Mouse (Mus musculus): ENCODE results near the gene Rec114. TPM values are rescaled to one million over a fixed set of nuclear protein-coding genes. Genes with fewer than 3 reads are reported as not detected.

Rec114 gene
- total and polyA plus RNA-seq, 3 experiments: 1.8 to 13.6 (median 2.5) TPM

- Histone ChIP-seq H3K4me1 (ENCODE audit: control insufficient read depth, insufficient read depth, low read length) (peaks cover 21% of the 10 kb centered on the region), H3K27me3 (ENCODE audit: control insufficient read depth, insufficient read depth, low read length) (no peaks in the 10 kb centered on the region), H3K27ac (no peak overlapping the region), H3K79me2 (replicated peaks; ENCODE audit: control insufficient read depth, insufficient read depth, low read length) (peaks cover 7% of the 10 kb centered on the region; the same call in 1 of the 2 replicates), H3K4me3 (no peak overlapping the region), H3K36me3 (ENCODE audit: control insufficient read depth, insufficient read depth, low read length) (peaks cover 36% of the 10 kb centered on the region), H3K9ac (ENCODE audit: low read depth, low read length) (no peak overlapping the region)
- intact Hi-C loops (cut with DNase I): no loop called here
- WGBS: 74% methylated on average over 3 of the region's 3 CpGs
- no peak for TF ChIP-seq POLR2A (IDR thresholded peaks at IDR 0.05; ENCODE audit: insufficient read depth, low read depth, low read length)
- peak; percentile 47 for TF ChIP-seq CTCF (IDR thresholded peaks at IDR 0.05)
- DNase-seq: no peak
These were observed 128.5 kb downstream of the Rec114 start for GRCm38 (mm10) chr9:58615064-58615938.

- intact Hi-C loops (cut with DNase I): no loop called here
- Histone ChIP-seq H3K9ac (ENCODE audit: low read depth, low read length) (no peak overlapping the region), H3K27ac (no peak overlapping the region), H3K4me3 (no peak overlapping the region), H3K79me2 (replicated peaks; ENCODE audit: control insufficient read depth, insufficient read depth, low read length) (peaks cover 5% of the 10 kb centered on the region), H3K27me3 (ENCODE audit: control insufficient read depth, insufficient read depth, low read length) (no peaks in the 10 kb centered on the region), H3K4me1 (ENCODE audit: control insufficient read depth, insufficient read depth, low read length) (peaks cover 17% of the 10 kb centered on the region), H3K36me3 (ENCODE audit: control insufficient read depth, insufficient read depth, low read length) (peaks cover 29% of the 10 kb centered on the region)
- DNase-seq: no peak
- TF ChIP-seq EP300 (IDR thresholded peaks at IDR 0.05; ENCODE audit: insufficient read depth, low read depth, low read length) (no peak), CTCF (IDR thresholded peaks at IDR 0.05) (no peak), POLR2A (IDR thresholded peaks at IDR 0.05; ENCODE audit: insufficient read depth, low read depth, low read length) (no peak)
- WGBS: 77% methylated on average over 1 of the region's 1 CpGs
These were observed 130.0 kb downstream of the Rec114 start for GRCm38 (mm10) chr9:58613790-58614189.

Other genes with a start within 250 kb of the Rec114 start
- 1 to 10 TPM; 8.5 to 10.0 TPM for gene Cd276, start 188.5 kb downstream of the Rec114 start, total RNA-seq (2021)
- 7.1 and 7.8 TPM in 2 replicates for gene Cd276, start 188.5 kb downstream of the Rec114 start, polyA plus RNA-seq (2012; rRNA removed)
- gene Nptn, start 161.7 kb downstream of the Rec114 start, total RNA-seq (2021): 100 to 1,000 TPM; 123 to 124 TPM
- gene Nptn, start 161.7 kb downstream of the Rec114 start, polyA plus RNA-seq (2012; rRNA removed): 282 and 290 TPM in 2 replicates
- 1 to 10 TPM; 8.1 to 9.1 TPM for gene Hcn4, start 79.4 kb upstream of the Rec114 start, total RNA-seq (2021)
- gene Hcn4, start 79.4 kb upstream of the Rec114 start, polyA plus RNA-seq (2012; rRNA removed): 6.1 and 7.7 TPM in 2 replicates

Measured in heart, adult 2 months (tissue).